Mouse (Mus musculus): ENCODE measurements around the gene Cdc42ep4. TPM values are rescaled to one million over a fixed set of nuclear protein-coding genes. Genes with fewer than 3 reads are reported as not detected.

The Cdc42ep4 gene
- polyA plus RNA-seq, 1 experiment from 2014 or later = 37.0 TPM

DNA sequence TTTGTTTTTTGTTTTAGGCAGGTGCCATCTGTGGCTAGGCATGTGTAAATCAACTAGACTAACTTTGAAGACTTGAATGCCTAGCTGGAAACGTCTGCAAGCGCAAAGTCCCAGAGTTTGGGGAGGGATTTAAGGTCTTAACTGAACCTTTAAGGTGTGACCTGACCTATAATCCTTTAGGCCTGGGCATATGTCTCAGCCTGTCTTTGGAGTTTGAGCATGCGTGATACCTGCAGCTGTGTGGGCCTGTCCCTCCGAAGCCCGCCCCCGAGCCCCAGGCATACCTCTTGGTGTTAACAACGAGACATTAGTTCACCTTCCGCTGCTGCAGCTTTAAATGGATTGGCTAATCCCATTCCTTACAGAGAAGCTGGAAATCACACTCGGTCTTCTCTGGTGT is 3.2 kb upstream of the Cdc42ep4 start:
- H3K4me3 ChIP-seq (ENCODE audit: low read depth, low read length) = no peak overlapping the region
- no peaks in the 10 kb centered on the region for H3K9me3 ChIP-seq (ENCODE audit: control insufficient read depth, low read length)
- H3K4me2 ChIP-seq (ENCODE audit: low read depth, low read length) = no peak overlapping the region
- no peak for ATAC-seq (ENCODE audit: low read depth)
- WGBS = 51% methylated on average over 9 of the region's 9 CpGs
- no peaks in the 10 kb centered on the region for H3K27me3 ChIP-seq (ENCODE audit: control insufficient read depth, insufficient read depth, low read length)
- no peaks in the 10 kb centered on the region for H3K36me3 ChIP-seq (ENCODE audit: control insufficient read depth, insufficient read depth, low read length)
- peaks cover 8% of the 10 kb centered on the region for H3K4me1 ChIP-seq (ENCODE audit: control insufficient read depth, insufficient read depth, low read length)
- no peak overlapping the region for H3K9ac ChIP-seq (replicated peaks; ENCODE audit: low read depth, low read length)
- no peak overlapping the region for H3K27ac ChIP-seq (ENCODE audit: low read depth, low read length)

DNA sequence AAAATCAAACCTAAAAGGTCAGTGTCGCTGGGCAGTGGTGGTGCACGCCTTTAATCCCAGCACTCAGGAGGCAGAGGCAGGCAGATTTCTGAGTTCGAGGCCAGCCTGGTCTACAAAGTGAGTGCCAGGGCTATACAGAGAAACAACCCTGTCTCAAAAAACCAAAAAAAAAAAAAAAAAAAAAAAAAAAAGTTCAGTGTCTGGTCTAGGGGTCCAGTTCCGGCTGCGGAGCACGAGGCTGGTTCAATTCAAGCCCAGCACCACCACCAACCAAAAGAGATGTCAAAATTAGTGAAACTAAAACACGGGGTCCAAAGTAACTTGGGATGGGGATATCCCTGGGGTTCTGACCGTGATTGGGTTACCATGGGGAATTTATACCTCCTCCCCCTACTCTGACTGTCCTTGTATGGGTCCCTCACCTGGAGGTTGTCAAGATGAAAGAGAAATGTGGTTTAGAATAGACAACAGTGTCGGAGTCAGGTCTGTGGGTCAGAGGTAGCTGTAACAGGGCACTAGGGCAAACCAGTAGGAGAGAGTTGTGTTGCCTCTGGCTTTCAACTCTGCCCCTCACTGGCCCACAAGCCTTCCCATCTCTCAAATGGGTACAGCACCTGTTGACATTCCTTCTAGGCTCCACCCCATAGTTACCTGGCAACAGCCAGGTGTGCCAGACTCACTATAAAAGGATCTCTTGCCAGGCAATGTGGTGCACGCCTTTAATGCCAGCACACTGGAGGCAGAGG is 1.2 kb upstream of the Cdc42ep4 start:
- H3K27ac ChIP-seq (ENCODE audit: low read depth, low read length) = no peak overlapping the region
- H3K9ac ChIP-seq (replicated peaks; ENCODE audit: low read depth, low read length) = no peak overlapping the region
- H3K4me3 ChIP-seq (ENCODE audit: low read depth, low read length) = no peak overlapping the region
- H3K4me2 ChIP-seq (ENCODE audit: low read depth, low read length) = no peak overlapping the region
- H3K27me3 ChIP-seq (ENCODE audit: control insufficient read depth, insufficient read depth, low read length) = no peaks in the 10 kb centered on the region
- no peaks in the 10 kb centered on the region for H3K9me3 ChIP-seq (ENCODE audit: control insufficient read depth, low read length)
- ATAC-seq (ENCODE audit: low read depth) = no peak
- H3K4me1 ChIP-seq (ENCODE audit: control insufficient read depth, insufficient read depth, low read length) = peaks cover 26% of the 10 kb centered on the region
- no peaks in the 10 kb centered on the region for H3K36me3 ChIP-seq (ENCODE audit: control insufficient read depth, insufficient read depth, low read length)
- 95% methylated on average over 10 of the region's 10 CpGs for WGBS

DNA sequence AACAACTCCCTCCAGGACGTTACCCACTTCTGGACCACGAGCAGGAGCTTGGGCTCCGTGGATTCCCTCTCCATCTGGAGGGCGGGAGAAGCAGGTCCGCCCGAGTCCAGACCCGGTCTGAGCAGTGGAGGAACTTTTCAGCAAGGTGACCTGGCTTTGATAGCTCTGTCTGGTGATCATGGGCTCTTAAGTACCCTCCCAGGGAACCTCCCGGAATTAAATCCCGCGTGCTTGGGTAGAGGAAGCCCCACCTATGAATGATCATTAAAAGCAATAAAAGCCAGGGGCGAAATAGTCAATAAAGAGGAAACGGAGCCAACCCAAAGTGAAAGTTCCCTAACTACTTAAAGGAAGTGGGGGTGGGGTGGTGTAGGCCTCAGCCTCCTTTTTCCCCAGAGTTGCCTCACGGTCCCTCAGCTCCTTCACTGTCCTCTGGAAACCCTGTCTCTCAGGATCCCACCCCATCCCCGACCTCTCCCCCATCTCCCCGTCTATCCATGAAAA is 529 bp upstream of the Cdc42ep4 start:
- H3K27ac ChIP-seq (ENCODE audit: low read depth, low read length) = peak overlapping the region; percentile 91; the same call in 1 of the 2 replicates
- H3K27me3 ChIP-seq (ENCODE audit: control insufficient read depth, insufficient read depth, low read length) = no peaks in the 10 kb centered on the region
- 16% methylated on average over 15 of the region's 15 CpGs for WGBS
- H3K36me3 ChIP-seq (ENCODE audit: control insufficient read depth, insufficient read depth, low read length) = no peaks in the 10 kb centered on the region
- peak overlapping the region; percentile 87 for H3K4me3 ChIP-seq (ENCODE audit: low read depth, low read length)
- 0 out of 2 replicates have a peak, but pooled peaks have one; percentile 0 for ATAC-seq (ENCODE audit: low read depth)
- H3K4me1 ChIP-seq (ENCODE audit: control insufficient read depth, insufficient read depth, low read length) = peaks cover 30% of the 10 kb centered on the region
- no peaks in the 10 kb centered on the region for H3K9me3 ChIP-seq (ENCODE audit: control insufficient read depth, low read length)
- peak overlapping the region; percentile 87; the same call in 1 of the 2 replicates for H3K9ac ChIP-seq (replicated peaks; ENCODE audit: low read depth, low read length)
- peak overlapping the region; percentile 48 for H3K4me2 ChIP-seq (ENCODE audit: low read depth, low read length)

DNA sequence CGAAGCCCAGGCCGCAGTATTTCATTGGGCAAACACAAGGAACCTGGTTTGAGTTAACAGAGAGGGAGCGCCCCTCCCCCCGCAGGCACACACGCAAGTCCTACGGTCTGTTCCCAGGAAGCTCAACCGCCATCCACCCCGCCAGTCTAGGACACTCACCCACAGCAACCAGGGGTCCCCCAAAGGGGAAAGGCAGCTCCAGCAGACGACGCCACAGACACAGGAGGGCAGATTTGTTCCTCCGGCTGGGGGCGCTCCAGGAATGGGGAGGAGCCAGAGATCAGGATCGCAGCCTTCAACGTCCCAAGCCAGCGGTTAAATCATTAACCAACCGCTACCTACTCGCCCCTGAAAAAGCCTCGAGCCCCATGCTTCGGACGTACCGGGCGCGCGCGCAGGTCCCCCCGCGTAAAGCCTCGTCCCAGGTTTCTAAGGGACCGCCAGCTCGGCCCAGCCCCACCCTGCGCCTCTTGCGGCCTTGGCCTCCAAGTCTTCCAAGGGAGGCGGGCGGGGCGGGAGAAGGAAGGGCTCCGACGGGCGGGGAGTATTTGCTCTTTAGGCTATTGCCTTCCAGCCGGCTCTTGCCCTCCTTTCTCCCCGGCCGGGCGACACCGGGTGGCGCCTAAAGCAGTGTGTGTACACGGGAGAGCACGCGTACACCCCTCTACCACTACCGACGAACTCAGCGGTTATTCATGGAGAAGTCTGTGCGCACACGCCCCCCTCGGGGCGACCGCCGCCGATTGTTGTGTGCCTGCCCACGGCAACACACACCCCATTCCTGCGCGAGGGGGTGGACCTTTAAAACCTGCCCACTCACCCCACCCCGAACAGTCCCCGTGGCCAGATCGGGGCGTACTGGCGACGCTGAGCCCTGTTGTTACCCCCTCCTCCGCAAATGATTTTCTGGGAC is 854 bp downstream of the Cdc42ep4 start:
- Histone ChIP-seq H3K4me2 (ENCODE audit: low read depth, low read length) (peak overlapping the region; percentile 48), H3K27ac (ENCODE audit: low read depth, low read length) (peak overlapping the region; percentile 91), H3K36me3 (ENCODE audit: control insufficient read depth, insufficient read depth, low read length) (no peaks in the 10 kb centered on the region), H3K9ac (replicated peaks; ENCODE audit: low read depth, low read length) (peak overlapping the region; percentile 87), H3K27me3 (ENCODE audit: control insufficient read depth, insufficient read depth, low read length) (no peaks in the 10 kb centered on the region), H3K4me1 (ENCODE audit: control insufficient read depth, insufficient read depth, low read length) (peaks cover 30% of the 10 kb centered on the region), H3K4me3 (ENCODE audit: low read depth, low read length) (peak overlapping the region; percentile 87), H3K9me3 (ENCODE audit: control insufficient read depth, low read length) (no peaks in the 10 kb centered on the region)
- WGBS = under 1% methylated on average over 67 of the region's 67 CpGs
- peak; percentile 60 for ATAC-seq (ENCODE audit: low read depth)

DNA sequence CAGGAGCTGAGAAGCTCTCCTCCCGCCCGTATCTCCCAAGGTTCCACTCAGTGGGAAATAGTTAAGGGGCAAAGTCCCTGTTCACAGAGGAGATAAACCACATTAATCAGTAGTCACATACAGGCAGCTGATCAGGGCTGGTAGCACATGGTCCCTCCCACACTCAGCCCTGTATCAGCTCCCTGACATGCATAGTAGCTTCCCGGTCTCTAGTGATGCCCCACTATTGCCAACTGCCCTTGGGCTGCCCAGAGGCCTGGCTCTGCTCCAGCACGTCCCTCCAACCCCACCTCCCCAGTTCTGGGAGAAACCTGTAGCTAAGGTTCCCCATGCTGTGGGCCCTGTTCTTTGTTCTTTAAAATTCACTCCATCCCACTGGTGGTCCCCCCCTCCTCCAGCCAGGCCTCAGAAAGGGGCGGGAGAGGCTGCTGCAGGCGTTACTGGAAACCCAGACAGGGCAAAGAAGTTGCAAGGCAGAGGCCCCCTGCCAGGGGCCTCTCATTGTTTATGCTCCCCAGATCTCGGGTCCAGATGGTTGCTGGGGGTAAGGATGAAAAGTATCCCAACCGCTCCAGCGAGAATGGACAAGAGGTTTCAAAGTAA is 1.8 kb downstream of the Cdc42ep4 start:
- no peaks in the 10 kb centered on the region for H3K9me3 ChIP-seq (ENCODE audit: control insufficient read depth, low read length)
- peak overlapping the region; percentile 91 for H3K27ac ChIP-seq (ENCODE audit: low read depth, low read length)
- H3K36me3 ChIP-seq (ENCODE audit: control insufficient read depth, insufficient read depth, low read length) = no peaks in the 10 kb centered on the region
- 2% methylated on average over 9 of the region's 9 CpGs for WGBS
- H3K4me1 ChIP-seq (ENCODE audit: control insufficient read depth, insufficient read depth, low read length) = peaks cover 30% of the 10 kb centered on the region
- peak overlapping the region; percentile 87 for H3K4me3 ChIP-seq (ENCODE audit: low read depth, low read length)
- no peaks in the 10 kb centered on the region for H3K27me3 ChIP-seq (ENCODE audit: control insufficient read depth, insufficient read depth, low read length)
- peak overlapping the region; percentile 48 for H3K4me2 ChIP-seq (ENCODE audit: low read depth, low read length)
- H3K9ac ChIP-seq (replicated peaks; ENCODE audit: low read depth, low read length) = peak overlapping the region; percentile 87
- peak; percentile 13; the same call in 1 of the 2 replicates for ATAC-seq (ENCODE audit: low read depth)

DNA sequence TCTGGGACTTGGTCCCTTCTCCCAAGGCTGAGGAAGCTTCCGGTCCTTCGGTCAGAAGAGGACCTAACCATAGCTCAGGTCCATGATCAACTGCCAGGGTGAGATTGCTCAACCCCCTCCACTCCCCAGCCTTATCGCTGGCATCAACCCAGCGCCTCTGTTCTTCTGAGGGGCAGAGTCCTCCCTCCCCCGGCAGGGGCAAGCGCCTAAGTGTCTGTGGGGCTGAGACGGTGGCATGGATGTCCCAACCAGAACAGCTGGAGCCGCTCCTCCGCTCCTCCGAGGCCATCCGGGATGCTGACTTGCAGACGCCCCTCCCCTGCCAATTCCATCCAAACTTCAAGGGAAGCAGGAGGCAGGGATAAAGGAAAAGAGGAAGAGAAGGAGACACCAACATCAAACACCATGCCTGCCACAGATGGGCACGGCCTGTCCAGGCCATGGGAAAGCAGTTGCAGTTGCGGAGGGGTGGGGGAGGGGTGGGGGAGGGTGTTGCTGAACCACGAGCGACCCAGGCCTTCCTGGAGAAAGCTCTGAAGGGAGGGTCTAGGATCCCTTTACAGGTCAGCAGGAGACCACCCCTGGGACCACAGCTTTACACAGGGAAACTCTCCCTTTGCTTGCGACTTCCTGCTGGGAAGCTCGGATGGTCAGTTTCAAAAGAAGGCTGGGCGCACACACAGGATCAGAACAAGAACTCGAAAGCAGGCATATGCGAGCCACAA is 2.7 kb downstream of the Cdc42ep4 start:
- H3K27ac ChIP-seq (ENCODE audit: low read depth, low read length) = peak overlapping the region; percentile 91
- H3K4me1 ChIP-seq (ENCODE audit: control insufficient read depth, insufficient read depth, low read length) = peaks cover 30% of the 10 kb centered on the region

DNA sequence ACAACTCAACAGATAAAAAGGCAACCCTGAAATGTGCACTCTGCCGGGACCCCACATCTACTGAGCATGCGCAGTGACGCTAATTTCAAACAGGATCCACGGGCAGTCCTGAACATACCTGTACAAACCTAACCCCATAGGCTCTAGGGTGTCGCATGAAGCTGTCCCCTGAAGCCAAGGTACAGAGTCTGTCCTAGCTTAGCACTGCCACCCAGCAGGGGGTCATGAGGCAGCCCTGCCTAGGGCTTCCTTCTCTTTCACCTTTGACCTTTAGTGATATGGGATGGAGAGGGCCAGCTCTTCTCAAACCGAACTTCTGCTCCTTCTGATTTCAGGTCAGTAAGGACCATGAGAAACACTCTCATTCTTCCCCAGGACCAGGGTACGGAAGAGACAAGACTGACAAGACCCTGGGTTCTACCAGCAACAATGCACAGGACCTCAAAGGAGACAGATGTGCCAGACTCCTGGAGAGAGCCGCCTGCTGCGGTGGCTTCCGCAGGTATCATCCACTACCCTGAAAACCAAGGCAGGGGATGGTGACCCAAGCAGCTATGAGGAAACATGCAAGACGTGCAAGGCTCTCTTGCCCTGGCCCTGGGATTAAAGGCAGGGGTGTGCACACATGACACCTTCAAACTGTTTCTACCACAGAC is 3.8 kb downstream of the Cdc42ep4 start:
- 82% methylated on average over 11 of the region's 11 CpGs for WGBS
- no peak overlapping the region for H3K9ac ChIP-seq (replicated peaks; ENCODE audit: low read depth, low read length)
- no peak for ATAC-seq (ENCODE audit: low read depth)
- H3K4me3 ChIP-seq (ENCODE audit: low read depth, low read length) = no peak overlapping the region
- no peak overlapping the region for H3K27ac ChIP-seq (ENCODE audit: low read depth, low read length)
- H3K36me3 ChIP-seq (ENCODE audit: control insufficient read depth, insufficient read depth, low read length) = no peaks in the 10 kb centered on the region
- peak overlapping the region; percentile 48; the same call in 1 of the 2 replicates for H3K4me2 ChIP-seq (ENCODE audit: low read depth, low read length)
- H3K9me3 ChIP-seq (ENCODE audit: control insufficient read depth, low read length) = no peaks in the 10 kb centered on the region
- H3K27me3 ChIP-seq (ENCODE audit: control insufficient read depth, insufficient read depth, low read length) = no peaks in the 10 kb centered on the region
- H3K4me1 ChIP-seq (ENCODE audit: control insufficient read depth, insufficient read depth, low read length) = peaks cover 30% of the 10 kb centered on the region

More for the DNA sequence above, 2.7 kb downstream of the Cdc42ep4 start:
- Histone ChIP-seq H3K4me3 (ENCODE audit: low read depth, low read length) (peak overlapping the region; percentile 87), H3K4me2 (ENCODE audit: low read depth, low read length) (peak overlapping the region; percentile 48), H3K9ac (replicated peaks; ENCODE audit: low read depth, low read length) (peak overlapping the region; percentile 87), H3K9me3 (ENCODE audit: control insufficient read depth, low read length) (no peaks in the 10 kb centered on the region), H3K27me3 (ENCODE audit: control insufficient read depth, insufficient read depth, low read length) (no peaks in the 10 kb centered on the region), H3K36me3 (ENCODE audit: control insufficient read depth, insufficient read depth, low read length) (no peaks in the 10 kb centered on the region)
- no peak for ATAC-seq (ENCODE audit: low read depth)
- 9% methylated on average over 21 of the region's 21 CpGs for WGBS

DNA sequence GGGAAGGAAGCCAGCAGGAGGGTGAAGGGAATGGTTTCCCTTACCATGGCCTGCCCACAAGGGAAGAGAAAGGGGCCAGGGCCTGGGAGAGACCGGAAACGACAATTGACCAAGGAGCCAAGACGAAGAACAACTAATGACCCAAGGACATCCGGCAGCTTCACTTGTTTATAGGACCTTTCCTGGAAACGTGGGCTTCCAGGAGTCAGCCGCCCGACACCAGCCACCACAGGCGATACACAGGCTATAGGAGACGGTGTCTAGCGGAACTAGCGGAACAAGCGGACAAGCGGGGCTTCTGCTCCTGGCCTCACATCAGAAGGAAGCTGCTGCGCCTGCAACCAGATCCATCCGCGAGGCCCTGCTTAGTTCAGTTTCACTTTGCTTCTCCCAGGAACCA is 4.6 kb downstream of the Cdc42ep4 start:
- no peak overlapping the region for H3K27ac ChIP-seq (ENCODE audit: low read depth, low read length)
- H3K9me3 ChIP-seq (ENCODE audit: control insufficient read depth, low read length) = no peaks in the 10 kb centered on the region
- WGBS = 77% methylated on average over 16 of the region's 16 CpGs
- H3K4me2 ChIP-seq (ENCODE audit: low read depth, low read length) = 0 out of 2 replicates have a peak overlapping the region, but pooled peaks have one; percentile 7
- H3K4me1 ChIP-seq (ENCODE audit: control insufficient read depth, insufficient read depth, low read length) = peaks cover 27% of the 10 kb centered on the region
- H3K36me3 ChIP-seq (ENCODE audit: control insufficient read depth, insufficient read depth, low read length) = no peaks in the 10 kb centered on the region
- no peak for ATAC-seq (ENCODE audit: low read depth)
- H3K4me3 ChIP-seq (ENCODE audit: low read depth, low read length) = no peak overlapping the region
- H3K27me3 ChIP-seq (ENCODE audit: control insufficient read depth, insufficient read depth, low read length) = no peaks in the 10 kb centered on the region
- H3K9ac ChIP-seq (replicated peaks; ENCODE audit: low read depth, low read length) = no peak overlapping the region

All from neural tube, embryonic 14.5 days (tissue).